Mouse (Mus musculus) brain, embryonic 18.5 days (tissue): ENCODE results near the gene Tmem182.

Experiments
- DNase-seq: peaks from one replicate; pipeline ENCODE4 v3.0.0-alpha.2; 2012; ENCODE audit warnings: low read depth, low spot score

Tmem182 gene

DNA sequence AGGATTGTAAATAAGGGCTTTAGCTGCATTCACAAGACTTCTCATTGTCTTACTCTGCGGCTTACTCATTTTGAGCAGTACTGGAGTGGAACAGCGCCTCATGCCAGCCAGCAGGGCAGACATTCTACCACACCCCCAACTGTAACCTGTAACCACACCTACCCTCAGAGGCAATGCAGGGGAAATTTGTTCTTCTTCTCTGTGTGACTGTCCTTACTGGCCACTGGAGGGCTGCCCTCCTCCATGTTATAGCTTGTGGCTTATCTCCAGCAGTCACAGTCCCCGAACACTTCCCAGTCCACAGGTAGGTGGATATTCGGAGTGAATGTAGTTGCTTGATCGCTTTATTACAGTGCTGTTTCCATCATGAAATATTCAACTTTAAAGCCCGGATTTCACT, 59.6 kb downstream of the Tmem182 start:
- DNase-seq, result no peak

DNA sequence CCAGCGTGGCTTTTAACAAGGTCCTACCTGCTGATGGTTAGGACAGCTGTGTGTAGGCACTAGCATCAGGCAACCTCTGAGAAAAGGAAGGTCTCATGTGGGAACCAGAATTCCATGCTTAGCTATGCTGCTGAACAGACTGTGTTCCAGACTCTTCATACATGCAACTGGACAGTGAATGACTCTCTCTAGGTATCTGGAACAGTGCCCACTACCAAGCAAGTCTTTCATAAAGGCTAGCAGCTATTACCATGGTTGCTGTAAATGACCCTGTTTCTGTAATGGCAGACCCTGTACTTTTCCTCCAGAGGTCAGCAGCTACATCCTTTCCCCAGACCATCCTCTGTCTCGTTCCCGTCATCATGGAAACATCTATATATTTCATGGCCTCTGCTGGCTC, 61.7 kb downstream of the Tmem182 start:
- DNase-seq, result no peak

DNA sequence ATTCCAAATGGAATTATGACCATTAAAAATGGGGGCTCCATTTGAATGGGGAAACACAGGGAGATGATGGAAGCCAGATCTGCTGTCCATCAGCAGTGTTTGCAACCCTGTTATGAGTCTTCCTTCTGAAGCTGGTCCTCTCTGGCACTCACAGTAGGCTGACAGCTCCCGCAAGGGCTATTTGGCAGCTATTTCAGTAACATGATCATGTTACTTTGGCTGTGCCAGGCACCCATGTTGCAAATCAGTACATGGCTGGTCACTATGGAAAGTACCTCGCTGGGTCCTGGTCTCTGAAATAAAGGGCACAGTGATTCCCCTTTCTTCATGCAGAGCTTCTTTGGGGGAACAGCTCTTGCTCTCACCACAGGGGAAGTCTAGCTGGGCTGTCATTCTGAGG, 62.2 kb downstream of the Tmem182 start:
- no peak for DNase-seq

DNA sequence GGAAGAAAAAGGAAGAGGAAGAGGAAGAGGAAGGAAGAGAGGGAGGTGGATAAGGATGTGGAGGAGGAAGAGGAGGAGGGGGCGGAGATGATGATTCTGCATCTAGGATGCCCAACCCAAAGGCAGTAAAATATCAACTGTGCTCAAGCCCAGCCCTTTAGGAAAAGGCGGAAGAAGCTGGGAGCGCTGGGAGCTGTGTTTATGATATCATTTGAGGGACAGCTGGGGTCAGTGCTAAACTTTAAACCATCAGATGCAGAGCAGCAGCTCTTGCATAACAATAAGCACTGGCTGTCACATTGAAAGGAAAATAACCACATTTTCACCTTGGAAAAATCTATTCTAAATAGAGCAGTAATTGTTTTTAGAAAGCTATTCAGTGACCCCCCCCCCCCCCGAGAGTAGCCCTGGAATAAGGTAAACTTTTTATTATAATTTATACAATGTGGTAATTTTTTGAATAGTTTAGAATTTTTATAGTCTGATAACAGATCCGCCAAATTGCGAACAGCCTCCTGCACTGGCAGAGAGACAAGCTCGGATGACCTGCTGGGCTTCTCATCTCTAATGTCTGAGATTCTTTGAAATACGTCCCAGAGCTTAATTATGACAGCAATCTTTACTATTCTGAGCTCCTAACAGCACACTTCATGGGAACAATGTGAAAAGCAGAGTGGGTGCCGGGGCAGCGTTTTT, 68.5 kb downstream of the Tmem182 start:
- DNase-seq, result no peak

DNA sequence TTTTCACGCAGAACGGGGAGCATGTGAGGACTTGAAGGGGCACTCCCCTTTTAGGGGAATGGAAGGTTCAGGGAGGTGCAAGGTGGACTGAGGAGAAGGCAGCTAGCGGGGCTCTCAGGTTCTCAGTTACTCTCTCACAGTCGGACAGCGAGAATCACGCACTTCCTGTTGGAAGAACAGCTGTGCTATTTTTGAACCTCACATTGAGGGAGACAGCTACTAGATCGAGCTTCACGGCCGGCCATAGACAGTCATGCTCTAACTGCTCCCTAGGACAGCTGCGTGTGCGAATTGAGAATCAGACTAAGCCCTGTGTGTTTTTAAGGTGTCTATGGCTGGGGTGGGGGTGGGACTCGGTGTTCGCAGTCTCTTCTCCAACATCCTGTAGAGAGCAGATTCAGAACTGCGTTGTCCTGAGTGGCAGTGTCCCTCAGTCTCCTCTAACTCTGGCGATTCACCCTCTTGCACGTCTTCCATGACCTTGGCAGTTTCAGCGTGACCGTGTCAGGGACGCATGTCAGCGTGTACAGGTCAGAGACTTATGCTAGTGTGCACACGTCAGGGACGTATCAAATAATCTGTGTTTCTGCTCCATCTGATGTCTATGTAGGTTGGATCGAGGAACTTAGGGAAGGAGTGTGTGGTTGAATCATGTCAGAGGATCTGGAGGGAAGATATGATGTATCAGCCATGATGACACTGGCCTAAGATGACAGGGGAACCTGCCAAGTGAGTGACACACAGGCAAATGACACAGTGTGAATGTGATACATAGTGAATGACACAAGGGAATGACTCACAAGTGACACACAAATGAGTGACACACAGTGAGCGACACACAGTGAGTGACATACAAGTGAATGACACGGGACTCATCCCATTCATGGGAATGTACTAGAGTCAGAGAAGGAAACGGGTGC, 69.3 kb downstream of the Tmem182 start:
- no peak for DNase-seq

DNA sequence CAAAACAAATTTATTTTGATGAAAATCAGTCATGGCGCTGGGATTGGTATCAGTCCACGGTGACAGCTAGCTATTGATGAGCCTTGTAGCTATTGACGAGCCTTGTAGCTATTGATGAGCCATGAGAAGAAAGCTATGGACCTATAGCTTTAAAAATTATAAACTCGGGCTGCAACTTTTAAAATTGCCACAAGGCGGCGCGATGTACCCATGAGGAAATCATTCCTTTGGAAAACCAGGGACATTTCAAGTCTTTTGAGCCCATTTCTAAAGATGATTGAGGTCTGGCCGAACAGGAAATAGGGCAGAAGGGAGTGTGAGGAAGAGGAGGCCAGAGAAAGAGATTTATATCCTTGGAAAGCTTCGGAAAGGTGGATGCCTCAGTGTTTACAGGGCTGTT, 73.7 kb downstream of the Tmem182 start:
- no peak for DNase-seq

DNA sequence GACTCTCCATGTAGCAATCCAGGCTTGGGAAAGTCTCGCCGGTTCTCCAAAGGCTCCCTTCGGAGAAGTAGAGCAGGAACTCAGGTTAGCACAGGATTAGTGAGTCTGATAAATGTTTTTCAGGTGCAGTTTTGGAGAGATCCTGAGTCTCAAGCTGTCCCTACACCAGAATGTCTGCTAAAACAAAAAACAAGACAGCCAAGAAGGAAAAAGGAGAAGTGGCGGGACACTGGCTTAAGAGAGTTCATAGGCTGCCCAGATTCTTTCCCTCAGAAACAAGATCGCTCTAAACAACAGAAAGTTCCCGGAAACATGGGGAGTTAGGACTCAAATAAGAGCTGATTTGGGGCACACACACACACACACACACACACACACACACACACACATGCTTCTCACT, 74.1 kb downstream of the Tmem182 start:
- no peak for DNase-seq

DNA sequence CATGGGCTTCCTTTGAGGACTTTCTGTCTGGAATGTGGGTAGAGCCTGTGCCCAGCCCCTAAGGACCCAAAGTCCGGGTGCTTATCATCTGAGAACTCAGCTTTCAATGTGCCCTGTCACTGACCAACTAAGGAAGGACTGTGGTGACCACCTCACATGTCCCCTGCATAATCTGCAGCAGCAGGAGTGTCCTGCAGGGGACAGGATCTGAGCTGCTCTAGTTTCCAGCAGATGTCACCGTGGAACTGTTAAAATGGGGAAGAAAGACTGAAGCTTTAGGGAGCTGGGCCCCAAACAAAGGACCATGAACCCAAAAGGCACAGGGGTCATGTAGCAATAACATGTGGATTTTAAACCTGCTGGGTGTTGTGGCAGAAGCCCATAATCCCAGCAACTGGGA, 75.1 kb downstream of the Tmem182 start:
- no peak for DNase-seq

DNA sequence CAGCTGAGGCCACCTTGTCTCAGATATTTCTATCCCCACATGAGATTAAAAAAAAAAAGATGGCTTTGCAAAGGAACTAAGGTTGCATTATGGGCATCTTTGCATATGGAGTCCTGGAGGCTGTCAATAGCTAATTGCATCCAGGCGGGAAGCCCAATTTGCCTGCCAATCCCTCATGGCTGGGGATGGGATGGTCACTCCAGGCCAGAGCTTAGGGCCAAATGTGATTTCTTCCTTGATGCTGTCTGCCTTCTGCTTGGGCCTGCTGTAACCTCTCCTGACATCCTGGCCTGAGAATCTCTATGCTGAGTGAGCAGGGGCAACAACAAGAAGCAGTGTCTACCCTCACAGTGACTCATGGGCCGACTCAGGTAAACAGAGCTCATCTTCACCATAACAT, 78.5 kb downstream of the Tmem182 start:
- DNase-seq, result no peak

DNA sequence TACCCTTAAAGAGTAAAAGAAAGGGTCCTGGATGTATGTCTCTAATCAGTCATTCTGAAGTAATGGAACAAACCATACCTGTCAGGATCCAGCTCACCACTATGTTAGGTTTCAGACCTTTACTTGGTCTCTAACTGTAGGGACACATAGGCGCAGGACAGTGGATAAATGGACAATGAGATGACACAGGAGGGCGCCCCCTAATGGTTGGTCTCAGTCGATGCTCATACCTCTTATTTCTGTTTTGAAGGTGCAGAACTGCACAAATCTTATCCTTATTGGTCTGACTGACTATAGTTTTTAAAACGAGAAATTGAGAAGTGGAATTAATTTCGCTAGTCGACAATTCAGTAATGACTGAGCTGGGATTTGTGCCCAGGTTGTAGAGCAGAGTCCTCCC, 79.5 kb downstream of the Tmem182 start:
- DNase-seq, result no peak

DNA sequence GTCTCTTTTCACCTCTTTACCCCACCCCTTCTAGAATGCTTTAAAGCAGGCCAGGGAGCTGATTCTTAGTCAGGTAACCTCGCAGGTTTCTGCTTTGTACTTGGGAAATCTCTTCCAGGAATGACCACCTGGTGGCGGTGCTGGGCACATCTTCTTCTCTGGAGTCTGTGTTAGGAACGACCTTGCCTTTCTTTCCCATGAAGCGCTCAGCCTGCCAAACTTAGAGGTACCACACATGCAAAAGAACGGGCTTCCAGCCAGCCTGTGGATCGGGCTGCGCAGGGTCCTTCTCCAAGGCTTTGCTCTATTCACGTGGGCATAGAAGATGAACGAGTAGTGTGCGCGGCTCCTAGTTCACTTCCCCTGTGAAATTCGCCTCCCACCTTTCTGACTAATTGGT, 82.3 kb downstream of the Tmem182 start:
- DNase-seq, result peak; percentile 65

DNA sequence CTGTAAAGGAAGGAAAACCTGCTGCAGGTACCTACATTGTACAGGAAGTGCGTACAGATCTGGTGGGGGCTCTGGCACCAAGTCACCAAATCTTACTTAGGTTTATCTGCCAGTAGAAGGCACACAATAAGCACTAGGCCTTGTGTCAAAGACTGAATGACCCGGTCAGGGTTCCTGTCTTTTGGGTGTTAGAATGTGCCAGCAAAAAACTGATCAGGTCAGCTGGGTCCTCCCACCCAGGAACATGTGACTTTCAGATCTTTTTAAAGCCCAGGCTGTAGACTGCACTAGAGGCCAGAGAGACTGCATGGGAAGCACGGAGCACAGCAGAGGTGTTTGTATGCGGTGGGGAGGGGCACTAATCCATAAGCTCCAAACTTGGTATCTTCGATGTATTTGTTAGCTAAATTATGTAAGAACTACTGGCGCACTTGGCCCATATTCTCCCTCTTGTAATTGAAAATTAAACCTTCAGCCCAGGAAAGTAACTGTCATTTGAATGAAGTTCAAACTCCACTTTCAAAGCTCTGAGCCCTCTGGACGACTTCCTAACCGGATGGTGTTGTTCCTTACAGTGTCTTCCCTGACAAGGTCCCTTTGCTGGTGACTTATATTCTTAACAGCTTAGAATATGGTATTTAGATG, 83.1 kb downstream of the Tmem182 start:
- no peak for DNase-seq

DNA sequence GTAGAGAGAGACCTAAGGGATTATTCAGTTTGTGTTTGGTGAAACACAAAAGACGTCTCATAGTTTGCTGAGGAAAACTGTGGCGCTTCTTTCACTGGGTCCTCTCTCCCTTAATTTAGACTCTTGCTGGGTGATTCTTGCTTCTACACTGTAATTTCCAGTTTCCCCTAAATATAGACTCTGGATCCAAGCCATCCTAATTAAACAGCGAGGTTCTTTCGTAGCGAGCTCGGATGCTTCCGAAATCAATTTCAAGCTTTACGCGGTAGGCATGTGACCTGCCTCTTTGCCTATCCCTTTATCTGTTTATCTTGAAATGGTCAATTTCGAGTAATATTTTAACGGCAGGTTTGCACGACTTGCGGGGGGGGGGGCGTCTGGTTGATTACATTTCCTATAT, 84.2 kb downstream of the Tmem182 start:
- no peak for DNase-seq

DNA sequence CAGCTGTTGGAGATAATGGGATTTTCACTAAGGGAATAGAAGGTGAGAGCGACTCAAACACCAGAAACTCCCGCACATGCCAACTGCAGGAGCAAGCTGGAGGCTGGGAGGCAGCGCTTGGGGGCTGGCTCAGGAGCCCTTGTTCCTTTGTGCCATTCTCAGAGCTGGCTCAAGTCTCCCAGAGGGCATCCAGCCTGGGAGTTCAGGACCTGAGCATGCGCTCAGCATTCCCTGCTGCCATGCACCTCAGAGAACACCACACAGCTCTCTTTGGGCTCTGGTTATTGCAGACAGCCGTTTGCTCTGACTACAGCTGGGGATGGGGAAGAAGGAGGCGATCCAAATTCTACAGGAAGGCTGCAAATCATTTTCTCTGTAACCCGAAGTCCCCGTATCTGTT, 84.8 kb downstream of the Tmem182 start:
- no peak for DNase-seq

DNA sequence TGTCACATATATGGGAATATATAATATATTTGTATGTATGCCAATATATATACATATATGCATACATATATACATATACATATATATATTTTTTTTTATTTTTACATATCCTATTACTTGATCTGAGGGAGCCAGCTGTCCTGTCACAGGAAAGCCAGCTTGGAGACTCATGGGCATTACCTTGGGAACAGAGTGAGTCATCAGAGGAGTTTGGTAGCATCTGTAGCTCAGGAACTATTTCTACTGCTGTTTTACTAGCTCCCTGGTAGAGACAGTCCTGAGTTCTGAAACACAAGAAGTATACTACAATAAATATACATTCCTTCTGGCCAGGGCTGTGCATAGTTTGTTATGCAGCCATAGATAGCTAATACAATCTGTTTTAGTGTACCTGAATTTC, 98.3 kb downstream of the Tmem182 start:
- DNase-seq, result no peak
